In the genomic region with DNA sequence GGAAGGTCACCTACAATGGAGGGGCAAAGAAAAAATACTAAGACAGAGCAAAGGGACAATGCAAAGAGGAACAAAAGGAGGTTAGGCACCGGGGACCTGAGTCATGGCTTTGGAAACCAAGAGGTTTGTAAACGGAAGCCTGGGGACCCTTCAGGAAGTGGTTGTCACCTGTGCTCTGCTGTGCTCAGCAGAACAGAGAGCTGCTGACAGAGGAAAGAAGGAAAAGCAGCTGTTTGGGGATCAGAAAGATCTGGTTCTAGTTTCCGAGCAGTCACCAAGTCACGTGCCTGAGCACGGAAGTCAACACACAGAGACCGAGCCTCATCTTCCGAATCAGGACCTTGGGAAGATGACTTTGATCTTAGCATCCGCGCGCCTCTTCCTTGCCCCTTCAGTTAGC, we compare ENCODE assay signal across 15 mouse cellular contexts.
DNase-seq lines count a peak whose midpoint lies in the region; ATAC-seq and TF ChIP-seq lines count a peak whose summit lies in the region.
"Had no signal": no experiment of that assay in that cellular context is flagged by ENCODE, and none has a peak within 500 bp of the region (broad histone marks: within the 10 kb centered on the region; RNA-seq: fewer than 3 reads in every experiment).

No protein-coding gene starts in this region.

- no peak overlapping the region for H3K27ac ChIP-seq in lung, embryonic 14.5 days (ENCODE audit: low read depth)
- H3K27ac ChIP-seq in lung, postnatal 0 days (ENCODE audit: low read length): no peak overlapping the region
- H3K27ac ChIP-seq: left cerebral cortex, adult 2 months; lung, embryonic 15.5 days had no signal

- 0 out of 2 replicates have a peak, but pooled peaks cover 3% of the 10 kb centered on the region for H3K4me1 ChIP-seq in lung, embryonic 14.5 days (ENCODE audit: insufficient read depth)
- H3K4me1 ChIP-seq in lung, postnatal 0 days (ENCODE audit: insufficient read depth, low read depth, low read length): no peaks in the 10 kb centered on the region
- H3K4me1 ChIP-seq: lung, embryonic 15.5 days had no signal

- WGBS in lung, embryonic 14.5 days: 72% methylated on average over 10 of the region's 10 CpGs
- WGBS in lung, postnatal 0 days: 58% methylated on average over 10 of the region's 10 CpGs

- no peak overlapping the region for H3K9ac ChIP-seq in lung, embryonic 14.5 days
- no peak overlapping the region for H3K9ac ChIP-seq in lung, postnatal 0 days (replicated peaks; ENCODE audit: low read depth)
- H3K9ac ChIP-seq: lung, embryonic 15.5 days had no signal

- no peak for ATAC-seq in lung, embryonic 14.5 days (ENCODE audit: insufficient read depth)
- ATAC-seq in lung, postnatal 0 days: no peak
- ATAC-seq in granulocyte monocyte progenitor cell, adult 5-6 weeks (replicated peaks; ENCODE audit: poor library complexity, severe bottlenecking): peak; percentile 98
- peak; percentile 96 for ATAC-seq in megakaryocyte progenitor cell, adult 5-6 weeks (replicated peaks; ENCODE audit: poor library complexity)
- ATAC-seq: midbrain, embryonic 16.5 days had no signal

- H3K4me2 ChIP-seq in lung, embryonic 14.5 days: no peak overlapping the region
- H3K4me2 ChIP-seq in lung, postnatal 0 days (replicated peaks; ENCODE audit: low read depth, low read length): no peak overlapping the region
- H3K4me2 ChIP-seq: lung, embryonic 15.5 days had no signal

- H3K36me3 ChIP-seq in lung, embryonic 14.5 days (ENCODE audit: insufficient read depth): no peaks in the 10 kb centered on the region
- no peaks in the 10 kb centered on the region for H3K36me3 ChIP-seq in lung, postnatal 0 days (ENCODE audit: insufficient read depth, low read length)
- H3K36me3 ChIP-seq: lung, embryonic 15.5 days had no signal

- TF ChIP-seq EP300 in lung, postnatal 0 days (IDR thresholded peaks at IDR 0.05): no peak

- H3K9me3 ChIP-seq in lung, embryonic 14.5 days (ENCODE audit: low read depth, low read length): no peaks in the 10 kb centered on the region
- no peaks in the 10 kb centered on the region for H3K9me3 ChIP-seq in lung, postnatal 0 days (ENCODE audit: low read length)
- H3K9me3 ChIP-seq: lung, embryonic 15.5 days had no signal

- H3K27me3 ChIP-seq in lung, embryonic 14.5 days (ENCODE audit: insufficient read depth, low read length): no peaks in the 10 kb centered on the region
- H3K27me3 ChIP-seq in lung, postnatal 0 days (replicated peaks; ENCODE audit: insufficient read depth, low read length): no peaks in the 10 kb centered on the region
- H3K27me3 ChIP-seq: lung, embryonic 15.5 days had no signal

- DNase-seq in lung, embryonic 14.5 days: peak; percentile 22
- DNase-seq in lung, postnatal 0 days (ENCODE audit: low spot score): no peak
- peak; percentile 36 to 51 for DNase-seq in thymus, postnatal 36 days
- DNase-seq in frontal cortex, postnatal 25 days (ENCODE audit: low spot score in 2 of 2): no peak
- no peak for DNase-seq in kidney, adult 11 months
- DNase-seq in ovary, postnatal 14 days (ENCODE audit: low spot score): no peak
- DNase-seq: cerebellum, postnatal 36 days; gastrocnemius, postnatal 25 days; kidney, adult 9 months had no signal

- no peak for TF ChIP-seq CTCF in lung, embryonic 14.5 days (IDR thresholded peaks at IDR 0.05; ENCODE audit: low read depth)
- no peak for TF ChIP-seq CTCF in lung, postnatal 0 days (IDR thresholded peaks at IDR 0.05)

- H3K4me3 ChIP-seq in lung, embryonic 14.5 days (ENCODE audit: low read depth, low read length): no peak overlapping the region
- no peak overlapping the region for H3K4me3 ChIP-seq in lung, postnatal 0 days (ENCODE audit: low read depth, low read length)
- H3K4me3 ChIP-seq: erythroblast, embryonic 14.5 days; left cerebral cortex, adult 2 months; lung, embryonic 15.5 days had no signal

Comparison
In these comparisons a context has a peak if more than half of its experiments do, and no peak if none do; other contexts are left out.
1. DNase-seq: peak in lung, embryonic 14.5 days (single experiment) and thymus, postnatal 36 days (2 of 2); none in lung, postnatal 0 days (single experiment), frontal cortex, postnatal 25 days (0 of 2), kidney, adult 11 months (single experiment) and ovary, postnatal 14 days (single experiment).
2. ATAC-seq: peak in granulocyte monocyte progenitor cell, adult 5-6 weeks (single experiment) and megakaryocyte progenitor cell, adult 5-6 weeks (single experiment); none in lung, embryonic 14.5 days (single experiment) and lung, postnatal 0 days (single experiment).